Mouse (Mus musculus) forebrain, embryonic 10.5 days (tissue): ENCODE measurements around the gene Morn1. TPM values are rescaled to one million over a fixed set of nuclear protein-coding genes. Genes with fewer than 3 reads are reported as not detected.

Experiments used
- DNase-seq: peaks from one replicate; pipeline ENCODE4 v3.0.0-alpha.2; 2017; ENCODE audit warnings: low spot score; ENCODE audit errors: extremely low spot score
- H3K27ac ChIP-seq: fragments of 300-500 bp; sonication (generic); 2 replicates; pipeline ENCODE4 v1.5.1; 2016; ENCODE audit warnings: mild to moderate bottlenecking
- H3K27me3 ChIP-seq: fragments of 300-500 bp; sonication (generic); 2 replicates; pipeline ENCODE4 v1.6.1; 2016; ENCODE audit warnings: mild to moderate bottlenecking; ENCODE audit not compliant: poor library complexity, severe bottlenecking
- H3K36me3 ChIP-seq: fragments of 300-500 bp; sonication (generic); replicated peaks from 2 replicates; pipeline ENCODE4 v1.6.1; 2016; ENCODE audit warnings: mild to moderate bottlenecking, moderate library complexity
- H3K4me1 ChIP-seq: fragments of 300-500 bp; sonication (generic); 2 replicates; pipeline ENCODE4 v1.6.1; 2016
- H3K4me3 ChIP-seq: fragments of 300-500 bp; sonication (generic); 2 replicates; pipeline ENCODE4 v1.5.1; 2016; ENCODE audit warnings: mild to moderate bottlenecking, moderate library complexity
- H3K9me3 ChIP-seq: fragments of 300-500 bp; sonication (generic); 2 replicates; pipeline ENCODE4 v1.6.1; 2016; ENCODE audit warnings: mild to moderate bottlenecking, moderate library complexity
- WGBS: fragments of 180-500 bp; shearing (Covaris S2); methylation state at CpG from one replicate; pipeline ENCODE4 v1.1.7; 2016; 5-methylcytosine and 5-hydroxymethylcytosine counted together
- polyA plus RNA-seq: library from polyadenylated mRNA; unstranded; fragments of >200 nt; fragmentation: Nextera tagmentation; extraction: Ambion mirVana; gene quantifications from 2 replicates; pipeline ENCODE4 v1.2.1, GENCODE M21; 2016

The Morn1 gene
- polyA plus RNA-seq, 1 experiment from 2014 or later: 6.8 TPM

DNA sequence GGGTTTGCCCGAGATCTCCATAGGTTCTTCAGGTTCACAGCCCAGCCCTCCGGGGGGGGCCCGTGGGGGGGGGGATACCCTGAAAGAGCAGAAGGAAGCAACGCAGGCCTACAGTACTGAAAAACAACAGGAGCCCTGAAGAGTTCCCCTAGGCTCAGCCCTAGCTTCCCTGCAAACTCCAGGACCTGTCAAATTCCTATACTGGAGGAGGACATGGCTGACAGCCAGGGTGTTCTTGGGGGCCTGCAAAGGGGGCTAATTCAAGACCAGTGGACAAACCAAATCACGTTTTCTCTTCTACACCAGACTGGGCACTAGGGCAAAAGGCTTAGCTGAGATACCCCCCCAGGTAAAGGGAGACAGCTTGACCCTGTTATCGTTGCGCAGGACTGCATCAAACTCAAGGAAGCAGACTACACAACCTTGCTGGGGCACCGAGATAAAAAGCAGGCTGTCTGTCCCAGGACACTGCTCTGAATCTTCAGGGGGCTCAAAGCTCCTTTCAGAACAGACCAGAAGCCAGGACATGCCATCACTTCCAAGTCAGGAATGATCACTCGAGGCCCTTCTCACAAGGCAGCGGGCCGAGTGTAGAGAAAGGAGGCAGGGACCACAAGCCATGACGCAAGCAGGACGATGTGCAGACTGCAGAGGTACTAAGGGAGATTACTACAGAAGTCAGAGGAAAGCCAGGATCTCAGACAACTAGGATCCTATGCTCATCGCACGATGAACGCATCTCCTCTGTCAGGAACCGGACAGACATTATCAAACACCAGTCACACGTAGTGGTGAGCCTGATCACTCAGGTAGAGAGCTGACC lies 98.1 kb downstream of the Morn1 start:
- no peak for DNase-seq
- Histone ChIP-seq H3K27me3 (no peaks in the 10 kb centered on the region), H3K4me1 (peaks cover 78% of the 10 kb centered on the region), H3K4me3 (no peak overlapping the region), H3K27ac (no peak overlapping the region), H3K36me3 (peaks cover 17% of the 10 kb centered on the region), H3K9me3 (no peaks in the 10 kb centered on the region)
- WGBS: 92% methylated on average over 18 of the region's 18 CpGs

- Histone ChIP-seq H3K9me3 (no peaks in the 10 kb centered on the region), H3K4me1 (peaks cover 84% of the 10 kb centered on the region), H3K4me3 (no peak overlapping the region), H3K36me3 (peaks cover 17% of the 10 kb centered on the region), H3K27ac (no peak overlapping the region), H3K27me3 (no peaks in the 10 kb centered on the region)
- 95% methylated on average over 9 of the region's 9 CpGs for WGBS
- DNase-seq: no peak
These were observed 99.5 kb downstream of the Morn1 start for GRCm38 (mm10) chr4:155185845-155186244.

DNA sequence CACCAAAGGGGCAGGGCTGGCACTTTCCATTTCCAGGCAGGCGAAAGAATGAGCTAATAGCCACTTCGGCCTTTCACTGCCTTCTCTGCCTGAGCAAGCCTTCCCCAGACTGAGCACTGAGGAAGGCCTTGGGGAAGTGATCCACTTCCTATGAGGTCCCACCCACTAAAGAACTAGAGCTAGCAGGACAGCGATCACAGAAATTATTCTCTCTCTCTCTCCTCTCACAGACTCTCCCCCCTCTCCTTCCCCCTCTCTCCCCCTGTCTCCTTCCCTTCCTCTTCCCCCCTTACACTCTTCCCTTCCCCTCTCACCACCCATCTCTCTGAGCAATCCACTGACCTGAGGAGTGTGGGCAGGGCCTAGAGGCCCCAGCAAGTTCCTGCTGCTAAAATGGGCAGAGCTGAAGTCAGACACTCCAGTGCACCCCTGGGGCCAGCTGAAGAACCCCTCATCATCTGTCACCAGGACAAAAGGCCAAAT lies 100.9 kb downstream of the Morn1 start:
- peak overlapping the region; percentile 86 for H3K27ac ChIP-seq
- 65% methylated on average over 3 of the region's 3 CpGs for WGBS

DNA sequence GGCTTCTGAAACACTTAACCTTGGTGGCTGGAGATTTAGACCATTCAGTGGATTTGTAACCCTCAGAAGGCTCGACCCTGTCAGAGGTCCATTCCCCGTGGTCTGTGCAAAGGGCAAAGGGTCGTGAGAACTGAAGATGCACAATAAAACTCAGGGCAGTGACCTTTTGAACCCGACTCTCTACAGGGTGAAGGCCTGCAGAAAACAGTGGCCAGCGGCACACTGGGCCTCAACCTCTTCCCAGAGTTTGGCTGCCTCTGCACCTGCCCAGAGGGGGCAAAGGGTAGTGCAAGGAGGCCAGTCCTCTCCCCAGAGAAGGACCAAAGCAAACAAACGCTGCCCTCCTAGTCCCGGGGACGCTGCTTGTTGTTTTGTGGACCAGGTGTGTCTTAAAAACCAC lies 102.0 kb downstream of the Morn1 start:
- H3K36me3 ChIP-seq: peaks cover 19% of the 10 kb centered on the region
- 6% methylated on average over 8 of the region's 8 CpGs for WGBS
- H3K27me3 ChIP-seq: no peaks in the 10 kb centered on the region
- H3K4me3 ChIP-seq: peak overlapping the region; percentile 12; the same call in 1 of the 2 replicates
- H3K9me3 ChIP-seq: no peaks in the 10 kb centered on the region
- peaks cover 92% of the 10 kb centered on the region for H3K4me1 ChIP-seq
- no peak for DNase-seq
- H3K27ac ChIP-seq: peak overlapping the region; percentile 86

More for the DNA sequence above, 100.9 kb downstream of the Morn1 start:
- no peak for DNase-seq
- Histone ChIP-seq H3K4me1 (peaks cover 94% of the 10 kb centered on the region), H3K4me3 (no peak overlapping the region), H3K36me3 (peaks cover 17% of the 10 kb centered on the region), H3K27me3 (no peaks in the 10 kb centered on the region), H3K9me3 (no peaks in the 10 kb centered on the region)

DNA sequence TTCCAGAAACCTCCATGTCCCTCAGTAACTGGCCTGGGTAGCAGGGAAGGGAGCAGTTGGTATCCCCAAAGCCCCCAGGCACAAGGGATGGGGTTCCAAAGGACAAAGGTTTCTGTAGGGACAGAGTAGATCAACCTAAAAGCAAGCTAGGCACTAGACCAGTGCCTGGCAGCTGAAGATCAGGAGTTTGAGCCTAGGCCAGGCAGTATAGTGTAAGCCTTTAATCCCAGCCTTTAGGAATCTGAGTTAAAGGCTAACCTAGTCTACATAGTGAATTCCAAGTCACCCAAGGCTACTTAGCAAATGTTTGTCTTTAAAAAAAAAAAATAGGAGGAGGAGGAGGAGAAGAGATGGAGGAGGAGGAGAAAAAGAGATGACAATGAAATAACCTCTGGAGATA lies 102.4 kb downstream of the Morn1 start:
- peaks cover 18% of the 10 kb centered on the region for H3K36me3 ChIP-seq
- peak overlapping the region; percentile 12; the same call in 1 of the 2 replicates for H3K4me3 ChIP-seq
- H3K9me3 ChIP-seq: no peaks in the 10 kb centered on the region
- no peaks in the 10 kb centered on the region for H3K27me3 ChIP-seq
- H3K4me1 ChIP-seq: peaks cover 94% of the 10 kb centered on the region
- no peak for DNase-seq
- peak overlapping the region; percentile 86 for H3K27ac ChIP-seq

DNA sequence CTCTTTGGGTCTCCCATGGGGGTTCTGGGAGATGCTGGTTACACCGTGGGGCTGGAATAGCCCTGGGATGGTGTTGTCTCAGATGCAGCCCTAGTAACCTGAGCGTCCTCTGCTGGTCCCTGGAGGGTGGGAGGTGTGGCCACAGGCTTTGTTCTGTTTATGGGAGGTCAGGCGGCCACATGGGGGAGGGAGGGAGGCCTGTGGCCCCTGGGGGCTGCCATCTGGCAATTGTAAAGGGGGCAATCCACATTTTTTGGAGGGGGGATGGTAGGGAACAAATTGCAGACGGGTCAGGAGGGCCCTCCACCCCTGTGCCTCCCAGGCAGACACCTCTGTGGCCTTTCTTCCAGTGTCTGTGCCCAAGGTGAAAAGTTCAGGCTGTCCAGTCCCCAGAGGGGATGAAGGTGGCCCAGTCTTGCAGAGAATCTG lies 103.3 kb downstream of the Morn1 start:
- Histone ChIP-seq H3K36me3 (peaks cover 9% of the 10 kb centered on the region), H3K4me1 (peaks cover 85% of the 10 kb centered on the region)

DNA sequence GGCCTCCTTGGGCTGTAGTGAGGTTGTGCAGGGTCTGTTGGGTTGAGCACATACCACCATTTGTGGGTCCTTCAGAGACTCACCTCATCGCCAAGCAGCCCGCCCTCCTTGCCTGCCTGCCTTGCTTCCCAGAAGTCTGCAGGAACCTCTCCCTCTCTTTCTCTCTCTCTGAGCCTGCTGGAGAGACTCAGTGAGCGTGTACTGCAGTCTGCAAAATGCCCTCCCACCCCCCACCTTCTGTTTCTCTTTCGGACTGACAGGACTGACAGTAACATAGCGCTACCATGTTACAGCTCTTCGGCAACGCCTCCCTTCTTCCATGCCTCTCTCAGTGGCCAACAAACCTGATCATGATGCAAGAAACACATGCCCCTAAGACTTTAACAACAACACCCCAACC lies 103.9 kb downstream of the Morn1 start:
- 57% methylated on average over 7 of the region's 7 CpGs for WGBS
- no peaks in the 10 kb centered on the region for H3K27me3 ChIP-seq
- H3K36me3 ChIP-seq: peaks cover 9% of the 10 kb centered on the region
- H3K4me1 ChIP-seq: peaks cover 82% of the 10 kb centered on the region
- H3K27ac ChIP-seq: peak overlapping the region; percentile 86
- no peak for DNase-seq
- H3K9me3 ChIP-seq: no peaks in the 10 kb centered on the region
- H3K4me3 ChIP-seq: peak overlapping the region; percentile 29

More for the DNA sequence above, 103.3 kb downstream of the Morn1 start:
- Histone ChIP-seq H3K27ac (peak overlapping the region; percentile 86), H3K9me3 (no peaks in the 10 kb centered on the region), H3K27me3 (no peaks in the 10 kb centered on the region), H3K4me3 (peak overlapping the region; percentile 29)
- peak; percentile 54 for DNase-seq
- 1% methylated on average over 4 of the region's 4 CpGs for WGBS

Other genes starting within 250 kb of the Morn1 start
- gene Ttc34, start 249.1 kb upstream of the Morn1 start, polyA plus RNA-seq: 0.58 and 0.61 TPM in 2 replicates
- gene Mmel1, start 217.0 kb upstream of the Morn1 start, polyA plus RNA-seq: 0.09 and 0.14 TPM in 2 replicates
- 36.1 and 36.3 TPM in 2 replicates for gene Fam213b, start 187.4 kb upstream of the Morn1 start, polyA plus RNA-seq
- gene Tnfrsf14, start 158.0 kb upstream of the Morn1 start, polyA plus RNA-seq: 0.68 and 0.93 TPM in 2 replicates
- gene Hes5, start 125.7 kb upstream of the Morn1 start, polyA plus RNA-seq: 272 and 295 TPM in 2 replicates
- 46.8 and 51.8 TPM in 2 replicates for gene Pank4, start 122.5 kb upstream of the Morn1 start, polyA plus RNA-seq
- gene Plch2, start 29.8 kb upstream of the Morn1 start, polyA plus RNA-seq: 0.43 and 0.64 TPM in 2 replicates
- gene Pex10, start 19.6 kb upstream of the Morn1 start, polyA plus RNA-seq: 22.2 TPM in 2 replicates
- gene Rer1, start 195 bp upstream of the Morn1 start, polyA plus RNA-seq: 133 and 137 TPM in 2 replicates
- 8.6 and 9.7 TPM in 2 replicates for gene Ski, start 136.0 kb downstream of the Morn1 start, polyA plus RNA-seq
- gene Faap20, start 163.2 kb downstream of the Morn1 start, polyA plus RNA-seq: 108 and 110 TPM in 2 replicates